Mouse (Mus musculus) spleen, postnatal 10 days (tissue): ENCODE results near the gene Ank3.

Experiments
- DNase-seq, 2 experiments: peaks; one replicate each; pipeline ENCODE4 v3.0.0; 2021 to 2022; ENCODE audit warnings: low spot score in 2 of 2

Gene Ank3

GRCm38 (mm10) chr10:70049771-70050170 is 651.2 kb downstream of the Ank3 start:
- no peak for DNase-seq

GRCm38 (mm10) chr10:70055291-70055690 is 656.7 kb downstream of the Ank3 start:
- no peak for DNase-seq

- no peak for DNase-seq
Observed at GRCm38 (mm10) chr10:70057064-70057463, 658.5 kb downstream of the Ank3 start.

- DNase-seq: peak in 1 of 2 experiments; percentile 14
Observed at GRCm38 (mm10) chr10:70060021-70060688, 661.6 kb downstream of the Ank3 start.

DNA sequence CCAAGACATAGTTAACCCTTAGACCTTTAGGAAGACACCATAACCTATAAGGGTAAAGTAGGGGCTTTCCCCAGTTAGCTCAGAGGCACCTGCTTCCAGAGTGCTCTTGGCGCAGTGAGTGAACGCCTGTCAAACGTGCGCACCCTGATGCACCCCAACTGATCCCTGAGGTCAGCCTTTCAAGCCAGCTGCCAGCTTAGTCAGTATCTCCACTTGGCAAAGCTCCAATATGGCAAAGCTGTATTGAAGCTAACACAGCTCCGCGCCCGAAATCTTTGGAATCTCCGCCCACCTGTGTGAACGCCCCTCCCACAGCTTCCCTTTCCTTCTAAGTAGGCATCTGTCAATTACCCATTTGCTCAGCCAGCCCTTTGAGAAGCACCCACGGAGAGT is 662.1 kb downstream of the Ank3 start:
- DNase-seq: peak in 1 of 2 experiments; percentile 15

DNA sequence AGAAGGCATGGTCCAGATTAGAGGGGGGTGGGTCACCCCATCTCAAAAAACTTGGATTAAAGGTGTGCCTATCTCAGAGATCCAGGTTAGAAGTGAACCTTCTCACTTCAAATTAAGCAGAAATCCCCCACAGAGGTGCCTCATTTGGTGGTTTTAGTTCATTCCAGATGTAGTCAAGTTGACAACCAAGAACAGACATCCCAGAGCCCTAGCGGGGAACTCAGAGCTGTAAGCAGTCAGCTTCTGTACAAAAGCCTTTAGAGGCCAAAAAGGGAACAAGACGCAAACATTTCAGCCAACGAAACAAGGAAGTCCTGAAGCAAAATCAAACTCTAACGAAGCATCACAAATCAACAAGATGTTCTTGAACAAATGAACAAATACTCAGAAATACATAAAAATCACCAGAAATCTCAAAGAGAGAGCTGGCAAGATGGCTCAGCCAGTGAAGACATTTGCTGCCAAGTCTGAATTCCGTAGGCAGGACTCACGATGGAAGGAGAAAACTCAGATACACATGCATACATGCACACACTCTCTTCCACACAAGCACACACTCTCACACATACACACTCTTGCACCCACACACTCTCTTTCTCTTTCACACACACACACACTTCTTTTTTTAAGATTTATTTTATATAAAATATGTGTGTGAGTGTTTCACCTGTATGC is 665.4 kb downstream of the Ank3 start:
- DNase-seq: peak in 1 of 2 experiments; percentile 26

- no peak for DNase-seq
Observed at GRCm38 (mm10) chr10:70065191-70065590, 666.6 kb downstream of the Ank3 start.

- no peak for DNase-seq
Observed at GRCm38 (mm10) chr10:70066497-70067168, 668.1 kb downstream of the Ank3 start.

GRCm38 (mm10) chr10:70067169-70068115 is 668.9 kb downstream of the Ank3 start:
- DNase-seq: no peak

GRCm38 (mm10) chr10:70069321-70069720 is 670.7 kb downstream of the Ank3 start:
- no peak for DNase-seq

- no peak for DNase-seq
Observed at GRCm38 (mm10) chr10:70071334-70071733, 672.8 kb downstream of the Ank3 start.
